Mouse (Mus musculus): Measurements from ENCODE around the gene Rnf146. TPM values are rescaled to one million over a fixed set of nuclear protein-coding genes. Genes with fewer than 3 reads are reported as not detected.
"Not testable (repeated sequence)": the region's sequence is repeated elsewhere in the genome, so short reads cannot be mapped to it uniquely, and the experiment has no call there.

Gene Rnf146
- 99.8 to 109 TPM (median 101 TPM) in 3 replicates for total RNA-seq (2017)

DNA sequence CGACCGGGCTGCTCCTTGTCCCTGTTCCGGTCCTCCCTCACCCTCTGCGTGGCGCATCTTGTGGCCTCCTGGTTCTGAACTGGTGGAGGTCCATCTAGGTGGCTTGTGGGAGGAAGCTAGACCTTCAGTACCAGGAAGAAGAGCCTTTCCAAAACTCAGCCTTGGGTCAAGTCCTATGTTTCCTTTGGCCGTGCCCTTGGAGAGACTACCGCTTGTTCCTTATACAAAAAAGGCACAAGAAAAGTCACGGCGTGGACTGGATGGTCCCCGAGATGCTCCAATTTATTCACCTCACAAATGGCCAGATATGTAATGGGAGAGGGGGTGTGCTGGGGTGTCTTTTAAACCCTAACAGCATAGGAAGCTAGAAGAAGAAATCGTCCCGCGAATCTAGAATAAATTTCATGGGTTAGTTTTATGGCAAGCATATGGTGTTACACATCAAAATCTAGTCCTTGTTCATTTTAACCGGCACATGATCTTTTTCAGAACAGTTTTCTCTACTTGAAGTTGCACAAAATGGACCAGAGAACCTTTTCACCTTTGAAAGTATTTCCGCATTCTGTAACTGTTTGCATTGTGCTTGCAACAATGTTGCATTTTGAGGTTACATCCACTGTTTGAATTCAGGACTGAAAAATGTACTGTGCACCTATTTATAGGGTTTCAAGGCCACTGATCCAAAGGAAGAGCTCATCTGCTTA, at the start of gene Rnf146:
TSS of gene Rnf146 (minus strand) at position 246 of the 704 bp plus-strand sequence.
- no peak; the same call in 1 of the 2 replicates for ATAC-seq (replicated peaks; ENCODE audit: insufficient number of reproducible peaks, low FRiP score, low TSS enrichment, poor library complexity, severe bottlenecking)

DNA sequence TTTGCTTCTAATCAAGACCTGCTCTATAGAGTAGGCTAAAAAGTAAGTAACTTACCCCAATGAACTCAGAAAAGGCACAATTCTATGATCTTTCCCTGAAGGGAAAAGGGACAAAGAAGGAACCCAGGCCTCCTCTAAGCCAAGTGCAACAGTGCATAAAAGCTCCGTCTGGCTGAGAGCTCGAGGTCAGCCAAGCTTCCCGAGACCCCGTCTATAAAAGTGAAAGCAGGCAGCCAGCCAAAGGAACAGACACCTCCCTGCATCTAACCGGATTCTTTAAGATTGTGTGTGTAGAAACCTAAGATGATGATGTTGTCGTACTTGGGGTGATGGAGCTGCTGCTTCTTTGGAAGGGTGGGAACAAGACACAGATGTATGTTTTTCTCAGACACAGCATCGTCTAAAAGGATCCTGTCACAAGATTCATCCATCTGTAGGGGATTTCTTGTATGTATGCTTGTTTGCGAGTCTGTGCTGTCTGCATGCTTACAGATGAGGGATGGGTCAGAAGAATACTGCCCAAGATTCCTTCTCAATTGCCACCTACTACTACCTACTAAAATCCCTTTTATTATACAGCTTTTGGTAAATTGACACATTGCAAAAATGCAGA, 40.5 kb upstream of the Rnf146 start:
- no peak for ATAC-seq (replicated peaks; ENCODE audit: insufficient number of reproducible peaks, low FRiP score, low TSS enrichment, poor library complexity, severe bottlenecking)

GRCm38 (mm10) chr10:29394890-29395289, 32.6 kb upstream of the Rnf146 start:
- ATAC-seq (replicated peaks; ENCODE audit: insufficient number of reproducible peaks, low FRiP score, low TSS enrichment, poor library complexity, severe bottlenecking): not testable (repeated sequence)

DNA sequence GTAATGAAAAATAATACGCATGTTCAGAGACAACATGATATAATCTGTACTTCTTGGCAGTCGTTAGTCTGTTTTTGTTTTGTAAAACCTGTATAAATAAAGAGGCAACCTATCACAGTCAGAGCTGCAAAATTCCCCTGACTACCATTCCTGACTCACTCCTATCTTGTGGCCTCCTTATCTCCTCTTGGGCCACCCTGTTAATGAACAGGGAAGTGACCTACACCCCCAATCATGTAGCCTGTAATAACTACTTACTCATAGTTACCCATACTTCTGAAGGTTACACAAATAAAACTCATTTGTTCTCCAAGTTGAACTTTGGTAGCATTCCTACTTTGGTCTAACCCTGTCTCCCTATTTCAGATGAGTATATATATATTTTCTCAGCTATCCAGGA, 19.3 kb upstream of the Rnf146 start:
- ATAC-seq (replicated peaks; ENCODE audit: insufficient number of reproducible peaks, low FRiP score, low TSS enrichment, poor library complexity, severe bottlenecking): no peak

DNA sequence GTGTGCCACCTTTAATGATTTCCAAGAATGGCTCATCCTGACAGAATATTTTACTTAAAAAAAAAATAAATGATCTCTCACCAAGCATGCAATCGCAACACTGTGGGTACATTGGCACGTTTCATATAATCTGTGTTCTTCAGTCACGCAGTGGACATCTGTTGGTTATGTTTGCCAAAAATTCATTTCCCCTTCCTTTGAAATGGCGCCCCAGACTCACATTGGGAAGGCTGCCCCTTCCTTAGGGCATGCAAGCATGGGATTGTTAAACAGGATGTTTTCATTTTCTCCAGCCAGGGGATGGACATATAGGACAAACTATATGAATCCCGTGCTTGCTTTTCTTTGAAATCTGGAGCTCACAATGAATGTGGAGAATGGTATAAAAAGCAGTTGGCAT, 11.8 kb upstream of the Rnf146 start:
- ATAC-seq (replicated peaks; ENCODE audit: insufficient number of reproducible peaks, low FRiP score, low TSS enrichment, poor library complexity, severe bottlenecking): no peak

GRCm38 (mm10) chr10:29361464-29362196, 612 bp downstream of the Rnf146 start:
- peak; percentile 68 for ATAC-seq (replicated peaks; ENCODE audit: insufficient number of reproducible peaks, low FRiP score, low TSS enrichment, poor library complexity, severe bottlenecking)

- ATAC-seq (replicated peaks; ENCODE audit: insufficient number of reproducible peaks, low FRiP score, low TSS enrichment, poor library complexity, severe bottlenecking): 0 out of 2 replicates have a peak, but pooled peaks have one; percentile 5
Measured at GRCm38 (mm10) chr10:29361095-29361463, 1.2 kb downstream of the Rnf146 start.

DNA sequence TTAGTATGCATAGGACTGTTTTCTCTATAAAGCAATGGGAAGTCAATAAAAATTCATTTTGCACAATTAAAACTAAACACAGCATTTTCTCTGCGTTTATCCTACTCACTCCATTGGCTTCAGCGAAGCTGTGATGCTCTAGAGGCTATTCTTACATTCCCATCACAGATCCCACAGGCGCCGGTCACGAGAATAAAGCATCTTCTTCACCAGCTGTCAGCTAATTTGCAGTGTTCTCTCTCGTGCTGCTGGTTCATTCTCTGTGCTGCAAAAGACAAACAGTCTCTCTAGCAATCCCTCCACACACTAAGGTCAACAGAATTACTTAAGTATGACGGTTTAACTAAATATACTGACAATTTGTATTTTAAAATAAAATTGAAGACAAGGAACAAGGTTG, 8.1 kb downstream of the Rnf146 start:
- ATAC-seq (replicated peaks; ENCODE audit: insufficient number of reproducible peaks, low FRiP score, low TSS enrichment, poor library complexity, severe bottlenecking): no peak

GRCm38 (mm10) chr10:29352575-29352974, 9.7 kb downstream of the Rnf146 start:
- no peak for ATAC-seq (replicated peaks; ENCODE audit: insufficient number of reproducible peaks, low FRiP score, low TSS enrichment, poor library complexity, severe bottlenecking)

DNA sequence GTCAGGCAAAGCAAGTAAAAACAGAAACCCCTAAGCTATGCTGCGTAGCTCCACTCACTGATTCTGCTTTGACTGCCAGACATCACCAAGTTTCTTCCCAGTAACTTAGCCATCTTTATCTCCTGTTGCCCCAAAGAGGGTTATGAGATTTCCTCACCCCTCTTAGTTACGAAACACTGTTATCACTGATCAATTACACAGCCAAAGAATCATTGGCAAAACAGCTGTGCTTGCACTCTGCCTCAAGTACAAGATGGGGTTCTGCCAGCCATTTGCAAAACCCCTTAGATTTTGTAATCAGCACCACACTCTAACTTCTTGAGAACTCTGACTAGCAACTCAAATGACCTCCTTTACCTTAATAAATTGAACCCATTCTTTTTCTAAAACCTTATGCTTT, 10.8 kb downstream of the Rnf146 start:
- ATAC-seq (replicated peaks; ENCODE audit: insufficient number of reproducible peaks, low FRiP score, low TSS enrichment, poor library complexity, severe bottlenecking): no peak

DNA sequence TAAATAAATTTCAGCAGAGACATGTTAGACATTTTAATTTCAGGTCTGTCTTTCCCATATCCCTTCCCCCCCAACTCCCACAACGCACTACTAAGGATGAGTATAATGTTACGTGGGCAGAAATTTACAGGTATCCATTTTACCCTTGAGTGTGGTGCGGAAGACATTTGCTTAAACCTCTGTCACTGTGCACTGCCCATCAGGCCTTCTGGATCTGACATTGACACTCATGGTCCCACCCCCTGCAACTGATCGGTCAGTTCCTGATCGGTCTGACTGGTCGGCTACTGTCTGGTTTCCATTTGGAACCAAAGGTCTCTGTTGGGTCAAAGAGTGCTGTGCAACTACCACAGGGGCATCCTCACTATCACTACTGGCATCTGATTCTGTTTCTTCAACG, 15.6 kb downstream of the Rnf146 start:
- no peak for ATAC-seq (replicated peaks; ENCODE audit: insufficient number of reproducible peaks, low FRiP score, low TSS enrichment, poor library complexity, severe bottlenecking)

DNA sequence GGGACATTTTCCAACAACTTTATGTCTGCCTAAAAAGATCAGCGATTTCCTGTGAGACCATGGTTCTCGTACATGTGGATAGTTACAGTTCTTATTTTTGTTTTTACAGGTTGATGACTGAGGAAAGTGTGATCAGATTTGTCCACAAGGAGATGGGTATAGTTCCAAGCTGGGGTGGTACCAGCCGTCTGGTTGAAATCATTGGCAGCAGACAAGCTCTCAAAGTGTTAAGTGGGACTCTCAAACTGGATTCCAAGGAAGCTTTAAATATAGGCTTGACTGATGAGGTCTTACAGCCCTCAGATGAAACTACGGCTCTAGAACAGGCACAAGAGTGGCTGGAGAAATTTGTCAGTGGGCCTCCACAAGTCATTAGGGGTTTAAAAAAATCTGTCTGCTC, 18.0 kb downstream of the Rnf146 start:
- no peak for ATAC-seq (replicated peaks; ENCODE audit: insufficient number of reproducible peaks, low FRiP score, low TSS enrichment, poor library complexity, severe bottlenecking)

DNA sequence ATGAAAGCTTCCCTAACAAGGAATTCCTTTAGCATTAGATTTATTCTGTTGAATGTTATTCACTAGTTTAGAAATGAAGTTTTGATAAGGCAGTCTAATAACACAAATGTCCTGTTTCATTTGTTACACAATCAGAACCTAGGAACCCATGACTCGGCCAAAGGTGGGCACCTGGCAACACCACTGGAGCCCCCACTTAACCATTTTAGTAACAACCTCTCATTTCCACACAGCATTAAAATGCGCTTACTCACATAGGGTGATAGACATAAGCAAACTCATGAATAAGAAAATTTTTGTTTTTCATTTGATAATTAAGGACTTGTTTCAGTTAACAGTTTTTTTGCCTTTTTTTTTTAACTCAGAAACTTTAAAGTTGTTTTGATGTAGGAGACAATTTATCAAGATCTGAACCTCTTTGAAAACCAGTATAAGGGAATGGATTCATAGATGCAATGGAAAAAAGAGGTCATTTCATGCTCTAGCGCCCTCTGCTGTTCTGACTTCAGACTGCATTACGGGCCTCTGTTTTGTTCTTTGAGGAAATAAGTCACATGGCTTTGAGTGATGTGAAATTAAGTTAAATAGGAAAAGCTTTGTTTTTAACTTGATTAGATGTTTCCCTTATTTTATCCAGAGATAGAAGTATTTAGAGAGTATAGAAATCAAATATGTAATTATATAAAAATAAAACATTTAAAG, 23.7 kb downstream of the Rnf146 start:
- ATAC-seq (replicated peaks; ENCODE audit: insufficient number of reproducible peaks, low FRiP score, low TSS enrichment, poor library complexity, severe bottlenecking): peak; percentile 79; the same call in 1 of the 2 replicates

- ATAC-seq (replicated peaks; ENCODE audit: insufficient number of reproducible peaks, low FRiP score, low TSS enrichment, poor library complexity, severe bottlenecking): no peak
Measured at GRCm38 (mm10) chr10:29333836-29334235, 28.4 kb downstream of the Rnf146 start.

DNA sequence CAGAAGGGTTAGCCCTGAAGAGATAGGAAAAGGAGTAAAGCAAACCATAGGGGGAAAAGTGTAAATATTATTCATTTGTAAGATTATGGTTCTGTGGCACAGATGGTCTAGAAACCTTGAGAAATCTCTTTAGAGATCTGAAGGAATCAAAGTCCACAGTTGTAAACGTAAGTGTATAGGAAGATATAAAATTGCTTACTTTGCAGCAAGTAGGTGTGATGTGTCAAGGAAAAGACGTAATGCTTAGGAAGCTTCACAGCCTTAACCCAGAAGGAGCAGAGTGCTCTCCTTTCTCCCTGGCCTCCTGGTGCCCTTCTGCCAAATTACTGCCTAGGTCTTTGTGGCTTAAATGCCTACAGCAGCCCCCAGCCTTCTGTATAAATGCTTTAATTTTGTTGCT, 37.4 kb downstream of the Rnf146 start:
- ATAC-seq (replicated peaks; ENCODE audit: insufficient number of reproducible peaks, low FRiP score, low TSS enrichment, poor library complexity, severe bottlenecking): no peak

DNA sequence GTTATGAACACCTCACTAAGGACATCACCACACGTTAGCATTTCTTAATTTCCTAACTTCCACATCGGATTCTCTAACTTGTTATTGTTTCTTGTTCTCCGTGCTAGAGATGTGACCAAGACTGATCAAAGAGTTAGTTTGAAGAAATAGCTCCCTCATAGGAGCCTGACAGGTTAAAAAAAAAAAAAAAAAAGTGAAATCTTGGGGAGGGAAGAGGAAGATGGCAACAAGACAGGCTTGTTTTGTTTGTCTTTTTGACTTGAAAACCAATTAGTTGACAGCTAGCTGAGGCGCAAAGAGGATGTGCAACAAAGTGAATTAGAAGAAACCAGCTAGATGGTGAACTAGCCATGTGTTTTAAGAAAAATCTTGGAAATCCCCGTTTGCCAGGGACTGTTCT, 48.3 kb downstream of the Rnf146 start:
- ATAC-seq (replicated peaks; ENCODE audit: insufficient number of reproducible peaks, low FRiP score, low TSS enrichment, poor library complexity, severe bottlenecking): no peak

DNA sequence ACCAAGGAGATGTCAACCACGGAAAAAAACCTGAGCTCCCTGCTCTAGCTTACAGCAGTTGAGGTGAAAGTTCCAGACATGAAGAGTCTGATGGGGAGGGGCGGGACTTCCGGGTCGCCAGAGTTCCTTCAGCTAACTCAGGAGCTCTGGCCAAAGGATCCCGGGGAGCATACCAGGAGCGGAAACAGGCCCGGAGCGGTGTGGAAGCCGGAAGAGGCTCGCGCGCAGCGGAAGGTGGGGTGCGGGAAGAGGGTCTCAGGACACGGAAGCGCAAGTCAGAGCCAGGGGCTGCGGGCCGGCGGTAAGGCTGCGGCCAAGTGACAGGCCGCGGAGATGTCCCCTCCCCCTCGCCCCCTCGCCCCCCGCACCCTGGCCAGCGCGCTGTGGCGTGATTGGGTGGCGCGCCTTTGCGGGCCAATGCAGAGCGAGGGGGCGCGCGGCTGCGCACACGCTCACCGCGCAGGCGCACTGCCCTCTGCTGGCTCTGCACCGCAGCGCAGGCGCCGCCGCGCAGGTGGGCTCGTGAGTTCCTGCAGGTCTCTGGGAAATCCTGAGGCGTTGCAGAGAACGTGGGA, 49.1 kb downstream of the Rnf146 start, which contains the start of gene Echdc1:
TSS of gene Echdc1 (plus strand) at position 103 of the 575 bp plus-strand sequence.
- ATAC-seq (replicated peaks; ENCODE audit: insufficient number of reproducible peaks, low FRiP score, low TSS enrichment, poor library complexity, severe bottlenecking): peak; percentile 84

DNA sequence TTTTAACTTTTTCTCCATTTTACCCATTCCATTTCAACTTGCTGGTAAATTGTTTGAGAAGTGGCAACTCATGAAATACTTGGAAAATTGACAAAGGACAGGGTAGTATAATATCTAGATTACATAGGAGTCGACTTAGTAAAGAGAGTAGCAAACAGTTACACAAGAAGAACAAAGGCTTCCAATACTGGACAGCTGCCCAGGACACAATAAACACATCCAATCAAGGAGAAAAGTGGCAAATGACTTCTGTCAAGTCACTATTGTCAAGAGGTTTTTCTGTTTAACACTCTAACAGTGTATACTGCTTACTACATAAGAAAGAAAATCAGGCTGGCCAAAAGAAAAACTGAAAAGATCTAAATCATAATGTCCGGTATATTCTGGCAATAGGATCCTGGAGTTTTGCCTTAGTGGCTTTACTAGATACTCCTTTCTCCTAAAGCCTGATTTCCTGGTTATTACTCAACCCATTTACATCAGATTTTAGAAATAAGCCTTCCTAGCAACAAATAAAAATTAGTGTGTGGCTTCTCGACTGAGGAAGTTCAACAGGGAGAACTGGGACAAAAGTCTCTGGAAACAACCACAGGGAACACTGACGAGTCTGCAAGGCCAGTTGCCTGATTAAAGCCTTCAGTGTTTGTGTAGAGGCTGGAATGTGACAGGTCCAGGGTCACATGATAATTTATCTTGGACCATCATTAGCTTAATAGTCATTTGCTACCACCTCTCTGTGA, 50.6 kb downstream of the Rnf146 start:
- ATAC-seq (replicated peaks; ENCODE audit: insufficient number of reproducible peaks, low FRiP score, low TSS enrichment, poor library complexity, severe bottlenecking): no peak

Data from monocyte, adult 5-6 weeks (primary cell).